Mouse (Mus musculus) splenic B cell, adult 2 months (primary cell): Measurements from ENCODE around the gene Mknk1.
A peak's percentile ranks its signal among the peaks of the same experiment; 100 is the strongest.

Source experiments
- DNase-seq: peaks from one replicate; pipeline ENCODE4 v3.0.0-alpha.2; 2011; ENCODE audit warnings: low read depth, low spot score
- H3K27me3 ChIP-seq: 2 replicates; pipeline ENCODE4 v1.6.1; 2012; ENCODE audit warnings: mild to moderate bottlenecking, low read length, moderate library complexity, mixed read lengths; ENCODE audit not compliant: control insufficient read depth, poor library complexity, insufficient read depth, severe bottlenecking
- H3K36me3 ChIP-seq: 2 replicates; pipeline ENCODE4 v1.6.1; 2012; ENCODE audit warnings: mild to moderate bottlenecking, low read length, moderate library complexity, mixed read lengths; ENCODE audit not compliant: control insufficient read depth, poor library complexity, insufficient read depth, severe bottlenecking

Gene Mknk1

DNA sequence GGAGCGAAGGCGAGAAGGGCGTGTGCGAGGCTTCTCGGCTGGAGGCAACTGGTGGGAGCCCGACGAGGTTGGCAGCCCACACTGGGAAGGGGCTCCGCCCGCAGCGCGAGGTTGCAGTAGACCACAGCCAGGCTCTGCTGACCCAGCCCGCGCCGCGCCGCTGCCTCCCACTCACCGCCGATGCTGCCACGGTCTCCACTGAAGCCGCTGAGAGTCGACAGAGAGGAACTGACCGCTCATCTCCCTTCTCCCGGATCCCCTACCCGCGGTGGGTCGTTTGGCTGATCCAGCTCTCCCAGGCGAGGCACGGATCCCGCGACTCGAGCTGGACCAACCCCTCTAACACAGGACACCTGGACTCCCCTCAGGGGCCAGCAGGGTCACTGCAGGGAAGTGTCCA is 51.6 kb downstream of the Mknk1 start, which contains the start of gene 6430628N08Rik:
6430628N08Rik (plus strand) TSS at position 113 of the 400 bp plus-strand sequence.
- DNase-seq: no peak
- no peaks in the 10 kb centered on the region for H3K36me3 ChIP-seq
- no peaks in the 10 kb centered on the region for H3K27me3 ChIP-seq

DNA sequence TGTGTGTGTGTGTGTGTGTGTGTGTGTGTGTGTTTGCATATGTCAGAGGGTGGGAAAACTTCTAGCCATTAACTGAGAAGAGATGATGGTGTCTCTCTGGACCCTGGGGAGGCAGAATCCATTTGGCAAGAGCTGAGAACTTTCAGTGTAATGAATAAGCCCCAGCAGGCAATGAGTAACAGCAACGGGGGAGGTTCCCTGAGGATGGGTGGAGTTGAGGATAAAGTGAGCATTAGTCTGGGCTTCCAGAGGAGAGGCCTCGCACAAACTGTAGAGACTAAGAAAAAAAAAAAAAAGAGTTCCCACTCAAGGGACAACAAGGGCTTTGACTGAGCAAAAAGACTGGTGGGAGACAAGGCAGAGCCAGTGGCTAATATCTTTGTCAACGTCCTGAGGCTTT is 55.3 kb downstream of the Mknk1 start:
- H3K36me3 ChIP-seq: no peaks in the 10 kb centered on the region

DNA sequence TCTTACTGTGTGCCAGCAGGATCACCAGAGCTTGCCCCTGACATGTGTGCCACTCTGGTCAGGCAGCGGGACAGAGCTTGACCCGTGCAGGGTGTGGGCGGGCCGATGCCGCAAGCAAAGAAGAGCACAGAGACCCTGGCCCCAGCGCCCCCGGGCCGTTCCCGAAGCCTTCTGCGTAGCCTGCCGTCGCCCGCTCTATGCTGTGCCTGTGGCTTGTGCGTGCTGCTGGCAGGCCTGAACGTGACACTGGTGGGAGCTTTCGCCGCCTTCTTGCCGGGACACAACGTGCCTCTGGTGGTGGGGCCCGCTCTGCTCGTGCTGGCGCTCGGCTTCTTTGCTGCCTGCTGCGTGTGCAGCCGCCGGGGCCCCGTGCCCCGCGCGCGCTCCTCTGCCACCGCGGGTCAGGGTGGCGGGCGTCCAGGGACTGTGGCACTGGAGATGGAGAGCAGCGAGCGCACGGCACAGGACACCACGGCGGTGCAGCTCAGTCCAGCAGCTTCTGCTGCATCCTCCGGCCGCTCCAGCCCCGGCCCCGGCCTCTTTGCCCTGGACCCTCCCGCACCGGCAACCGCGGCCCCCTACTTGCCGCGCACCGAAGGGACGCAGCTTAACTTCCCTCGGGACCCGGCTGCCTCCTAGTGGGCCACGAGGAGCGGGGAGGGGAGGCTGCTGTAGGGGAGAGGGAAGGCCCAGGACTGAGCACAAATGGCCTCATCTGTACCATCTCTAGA is 59.1 kb downstream of the Mknk1 start:
- no peaks in the 10 kb centered on the region for H3K27me3 ChIP-seq
- DNase-seq: no peak

More for the DNA sequence above, 55.3 kb downstream of the Mknk1 start:
- no peaks in the 10 kb centered on the region for H3K27me3 ChIP-seq
- no peak for DNase-seq

DNA sequence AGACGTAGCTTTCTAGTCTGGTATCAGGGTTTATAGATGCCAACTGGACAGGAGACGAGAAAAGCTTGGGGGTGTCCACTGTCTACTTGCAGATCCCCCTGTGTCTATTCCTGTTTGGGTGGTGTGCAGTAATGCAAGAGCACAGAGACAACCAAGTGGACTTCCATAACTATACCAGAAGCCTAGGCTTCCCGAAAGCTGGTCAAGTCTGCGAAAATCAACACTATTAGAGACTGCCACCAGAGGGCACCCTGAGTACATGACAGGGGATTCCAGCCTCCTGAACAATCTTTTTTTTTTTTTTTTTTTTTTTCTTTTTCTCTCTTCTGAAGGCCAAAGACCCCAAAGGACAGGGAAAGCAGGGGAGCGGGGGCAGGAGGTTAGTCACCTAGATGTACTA is 63.8 kb downstream of the Mknk1 start:
- DNase-seq: peak; percentile 74
- Histone ChIP-seq H3K36me3 (no peaks in the 10 kb centered on the region), H3K27me3 (no peaks in the 10 kb centered on the region)

More for the DNA sequence above, 59.1 kb downstream of the Mknk1 start:
- H3K36me3 ChIP-seq: no peaks in the 10 kb centered on the region

DNA sequence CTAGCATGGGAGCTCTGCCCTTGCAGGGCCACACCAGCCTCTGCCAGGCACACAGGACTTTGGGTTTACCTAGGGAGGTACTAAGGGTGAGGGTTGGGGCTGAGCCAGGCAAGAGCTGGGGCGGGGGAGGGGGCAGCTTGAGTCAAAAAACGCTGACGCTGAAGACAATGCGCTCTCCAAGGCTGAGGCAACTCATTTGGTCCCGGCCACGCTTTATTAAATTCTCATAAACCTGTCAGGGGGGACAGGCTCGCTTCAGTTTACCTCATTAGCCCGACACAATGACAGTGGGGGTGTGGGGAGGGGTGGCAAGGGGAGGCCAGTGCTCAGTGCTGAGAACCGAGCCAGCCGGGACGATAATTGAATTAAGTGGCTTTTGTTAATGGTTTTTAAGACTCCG is 65.4 kb downstream of the Mknk1 start:
- no peak for DNase-seq
- Histone ChIP-seq H3K36me3 (no peaks in the 10 kb centered on the region), H3K27me3 (no peaks in the 10 kb centered on the region)

DNA sequence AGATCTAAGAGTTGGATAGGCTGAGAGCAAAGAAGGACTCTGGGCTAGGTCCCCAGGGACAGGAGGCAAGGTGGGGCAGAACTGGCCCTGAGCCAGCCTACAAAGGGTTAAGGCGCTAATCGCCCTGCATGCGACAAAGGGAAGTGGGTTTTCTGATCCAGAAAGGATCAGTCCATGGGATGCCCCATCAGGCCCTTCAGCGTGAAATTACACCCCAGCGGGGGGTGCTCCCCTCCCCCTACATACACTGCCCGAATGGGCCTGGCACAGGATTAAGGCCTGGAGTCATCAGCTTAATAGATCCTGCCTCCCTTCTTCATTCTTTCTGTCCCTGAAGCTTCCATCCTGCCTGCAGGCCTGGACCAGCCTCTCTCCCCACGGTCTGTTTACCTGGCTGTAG is 66.7 kb downstream of the Mknk1 start:
- no peak for DNase-seq
- H3K27me3 ChIP-seq: no peaks in the 10 kb centered on the region
- H3K36me3 ChIP-seq: no peaks in the 10 kb centered on the region

DNA sequence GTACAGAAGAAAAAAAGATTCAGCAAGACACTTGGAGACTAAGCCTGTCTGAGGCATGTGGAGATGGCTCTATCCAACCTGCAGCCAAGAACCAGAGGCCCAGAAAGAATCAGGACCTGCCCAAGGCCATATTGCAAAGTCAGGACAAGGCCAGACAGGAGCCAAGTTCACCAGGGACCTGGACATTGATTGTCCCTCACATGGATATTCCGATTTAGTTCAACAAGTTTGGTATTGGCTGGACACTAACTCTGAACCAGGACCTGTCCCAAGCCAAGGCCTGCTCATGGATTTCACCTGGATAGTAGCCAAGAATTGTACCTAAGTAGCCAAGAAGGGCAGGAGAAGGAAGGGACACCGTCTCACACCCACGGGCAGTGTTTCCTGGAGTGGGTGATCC is 67.8 kb downstream of the Mknk1 start:
- Histone ChIP-seq H3K36me3 (no peaks in the 10 kb centered on the region), H3K27me3 (no peaks in the 10 kb centered on the region)
- no peak for DNase-seq

DNA sequence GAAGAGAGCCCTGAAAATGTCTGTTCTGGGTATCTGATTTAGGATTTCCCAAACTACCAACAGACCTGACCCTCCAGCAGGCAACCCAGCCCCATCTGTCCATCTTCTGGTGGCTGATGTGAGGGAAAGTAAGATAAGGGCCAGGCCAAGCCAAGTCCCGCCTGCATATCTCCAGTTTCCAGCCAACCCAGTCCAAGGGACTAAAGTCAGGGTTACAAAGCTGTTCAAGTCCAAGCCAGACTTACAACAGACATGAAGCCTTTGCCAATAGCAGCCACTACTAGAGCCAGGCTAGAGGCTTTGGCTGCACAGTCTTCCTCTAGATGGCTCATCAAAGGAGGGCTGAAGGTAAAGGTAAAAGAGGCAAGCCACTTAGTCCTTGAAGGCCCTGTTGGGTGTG is 69.0 kb downstream of the Mknk1 start:
- no peaks in the 10 kb centered on the region for H3K27me3 ChIP-seq
- no peaks in the 10 kb centered on the region for H3K36me3 ChIP-seq
- DNase-seq: no peak

DNA sequence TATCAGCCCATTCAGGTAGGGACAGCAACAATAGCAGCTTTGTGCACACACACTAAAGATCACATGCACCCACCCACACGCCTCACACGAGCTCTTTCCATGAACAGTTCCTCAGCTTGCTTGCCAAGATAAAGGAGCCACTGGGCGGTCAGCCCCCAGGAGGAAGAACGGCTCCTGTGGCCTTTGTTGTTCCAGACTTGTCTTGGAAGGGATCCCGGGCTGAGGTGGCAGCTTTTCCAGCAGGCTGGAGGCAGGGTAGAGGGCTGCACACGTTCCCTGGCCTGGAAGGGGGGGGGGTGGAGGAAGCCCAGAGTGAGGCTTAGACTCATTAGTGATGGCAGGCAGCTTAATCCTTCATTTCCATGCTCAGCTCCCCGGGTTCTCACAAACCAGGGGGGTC is 69.6 kb downstream of the Mknk1 start:
- H3K27me3 ChIP-seq: no peaks in the 10 kb centered on the region
- no peaks in the 10 kb centered on the region for H3K36me3 ChIP-seq
- DNase-seq: no peak

DNA sequence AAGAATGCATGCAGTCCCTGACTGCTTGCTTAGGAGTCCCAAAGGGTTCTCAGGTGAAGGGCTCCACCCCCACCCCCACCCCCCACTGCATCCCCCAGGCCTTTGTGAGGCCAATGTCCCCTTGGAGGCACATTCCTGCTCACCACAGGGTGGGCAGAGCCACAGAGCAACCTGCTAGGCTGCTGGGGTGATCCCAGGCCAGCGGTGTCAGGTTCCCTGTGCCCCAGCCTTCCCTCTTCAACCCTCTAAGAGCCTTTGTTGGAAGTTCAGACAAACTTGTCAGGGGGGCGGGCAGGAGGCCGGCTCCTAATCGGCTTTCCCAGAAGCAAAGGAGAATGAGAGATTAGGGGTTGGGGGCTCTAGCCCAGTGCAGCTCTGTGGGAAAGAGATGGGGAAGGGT is 72.6 kb downstream of the Mknk1 start:
- no peaks in the 10 kb centered on the region for H3K36me3 ChIP-seq
- no peak for DNase-seq
- H3K27me3 ChIP-seq: no peaks in the 10 kb centered on the region

DNA sequence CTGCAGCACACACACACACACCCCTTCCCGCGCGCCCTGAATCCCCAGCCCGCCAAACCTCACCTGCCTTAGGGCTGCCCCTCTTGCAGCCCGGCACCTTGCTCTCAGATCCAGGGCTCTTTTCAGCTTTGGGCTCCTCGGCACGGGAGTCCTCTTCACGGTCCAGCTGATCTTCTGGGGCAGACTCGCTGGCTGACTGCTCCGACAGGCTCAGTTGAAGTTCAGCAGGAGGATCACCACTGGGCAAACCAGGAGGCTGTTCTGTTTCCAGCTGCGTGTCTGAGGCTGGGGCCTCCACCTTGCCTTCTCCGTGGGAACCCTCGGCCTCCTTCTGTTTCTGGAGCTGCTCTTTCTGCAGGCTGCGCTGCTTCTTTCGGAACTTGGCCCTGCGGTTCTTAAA is 80.9 kb downstream of the Mknk1 start:
- Histone ChIP-seq H3K27me3 (no peaks in the 10 kb centered on the region), H3K36me3 (no peaks in the 10 kb centered on the region)
- no peak for DNase-seq

DNA sequence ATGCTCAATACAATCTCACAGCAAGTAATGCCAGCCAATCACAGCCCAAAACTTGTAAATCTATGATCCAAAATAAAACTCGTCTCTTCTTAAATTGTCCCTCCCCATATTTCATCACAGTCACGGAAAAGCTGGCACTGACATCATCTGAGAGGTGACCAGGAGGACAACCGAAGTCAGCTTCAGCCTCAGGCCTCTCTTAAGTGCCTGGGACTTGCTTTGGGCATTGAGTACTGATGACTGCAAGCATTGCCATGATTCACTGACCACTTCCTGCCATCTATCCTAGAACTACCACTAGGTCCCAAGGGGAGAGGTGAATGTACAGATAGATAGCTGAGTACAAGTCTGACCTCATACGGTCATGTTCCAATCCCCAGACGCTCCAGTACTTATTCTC is 83.7 kb downstream of the Mknk1 start:
- no peaks in the 10 kb centered on the region for H3K27me3 ChIP-seq
- no peak for DNase-seq
- no peaks in the 10 kb centered on the region for H3K36me3 ChIP-seq

DNA sequence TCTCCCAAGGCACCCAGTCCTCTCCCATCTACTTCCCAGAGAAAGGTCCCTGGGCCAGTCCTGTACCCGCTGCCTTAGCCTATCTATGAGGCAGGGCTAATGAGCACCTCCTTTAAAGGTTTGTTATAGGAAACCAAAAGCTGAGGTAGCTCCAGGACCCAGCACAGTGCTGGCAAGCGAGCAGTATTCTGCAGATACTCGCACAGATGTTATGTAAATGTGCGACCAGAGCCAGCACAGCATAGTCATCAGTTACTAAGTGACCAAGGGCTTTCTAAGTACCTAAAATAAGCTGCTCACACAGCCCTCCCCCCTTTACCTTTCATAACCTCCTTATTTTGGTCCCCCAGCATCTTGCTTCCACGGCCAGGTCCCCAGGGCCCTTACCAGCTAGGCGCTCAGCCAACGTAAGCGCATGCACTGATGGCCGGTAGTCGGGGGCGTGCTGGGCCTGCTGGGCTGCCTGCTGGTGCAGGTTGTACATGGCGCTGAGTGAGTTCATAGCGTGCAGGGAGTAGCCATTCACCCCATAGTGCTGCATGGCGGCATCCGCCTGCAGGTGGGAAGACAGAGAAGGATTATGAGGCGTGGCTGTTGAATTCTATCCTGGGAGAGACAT is 84.4 kb downstream of the Mknk1 start:
- H3K27me3 ChIP-seq: no peaks in the 10 kb centered on the region
- no peaks in the 10 kb centered on the region for H3K36me3 ChIP-seq
- no peak for DNase-seq

DNA sequence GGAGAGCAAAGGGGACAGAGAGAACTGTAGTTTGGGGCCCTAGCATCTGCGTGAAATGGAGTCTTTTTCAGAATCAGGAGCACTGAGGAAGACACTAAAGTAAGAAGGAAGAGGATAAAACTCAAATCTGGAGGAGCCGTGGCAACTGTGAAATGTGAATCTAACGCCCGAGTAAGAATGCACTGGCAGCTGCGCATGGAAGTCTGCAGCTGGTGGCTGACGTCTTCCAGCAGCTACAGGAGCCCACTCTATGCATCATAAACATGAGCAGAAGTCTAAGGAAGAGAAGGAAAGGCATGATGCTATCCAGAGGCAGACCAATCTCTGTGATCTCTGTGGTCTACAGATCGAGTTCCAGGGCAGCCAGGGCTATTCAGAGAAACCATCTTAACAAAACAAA is 88.6 kb downstream of the Mknk1 start:
- no peaks in the 10 kb centered on the region for H3K27me3 ChIP-seq
- no peaks in the 10 kb centered on the region for H3K36me3 ChIP-seq
- DNase-seq: no peak
